In genomic region chr3:9066374-9066773, GRCm38 (mm10) we compare ENCODE assay signal across 15 mouse cellular contexts.
"Had no signal": no experiment of that assay in that cellular context is flagged by ENCODE, and none has a peak within 500 bp of the region (broad histone marks: within the 10 kb centered on the region; RNA-seq: fewer than 3 reads in every experiment).

No protein-coding gene starts in this region.

- H3K27me3 ChIP-seq: heart, embryonic 12.5 days; hindbrain, embryonic 12.5 days; intestine, embryonic 15.5 days; limb, embryonic 12.5 days; liver, embryonic 13.5 days; liver, embryonic 15.5 days had no signal

- H3K4me1 ChIP-seq: heart, embryonic 10.5 days; heart, embryonic 12.5 days; hindbrain, embryonic 10.5 days; hindbrain, embryonic 12.5 days; hindbrain, embryonic 15.5 days; intestine, embryonic 15.5 days; limb, embryonic 12.5 days; liver, embryonic 13.5 days; liver, embryonic 15.5 days had no signal

- ATAC-seq: intestine, embryonic 15.5 days; intestine, postnatal 0 days had no signal

- H3K4me3 ChIP-seq: heart, embryonic 10.5 days; heart, embryonic 12.5 days; hindbrain, embryonic 10.5 days; hindbrain, embryonic 12.5 days; hindbrain, embryonic 15.5 days; intestine, embryonic 15.5 days; layer of hippocampus, adult 2 months; left cerebral cortex, adult 2 months; limb, embryonic 10.5 days; limb, embryonic 12.5 days; liver, embryonic 13.5 days; liver, embryonic 15.5 days had no signal

- H3K9me3 ChIP-seq: heart, embryonic 10.5 days; heart, embryonic 12.5 days; hindbrain, embryonic 10.5 days; hindbrain, embryonic 12.5 days; hindbrain, embryonic 15.5 days; intestine, embryonic 15.5 days; limb, embryonic 10.5 days; limb, embryonic 12.5 days; liver, embryonic 13.5 days; liver, embryonic 15.5 days had no signal

- H3K9ac ChIP-seq: heart, embryonic 12.5 days; hindbrain, embryonic 12.5 days; hindbrain, embryonic 15.5 days; intestine, embryonic 15.5 days; limb, embryonic 12.5 days; liver, embryonic 13.5 days; liver, embryonic 15.5 days; liver, postnatal 0 days had no signal

- H3K36me3 ChIP-seq: heart, embryonic 10.5 days; heart, embryonic 12.5 days; hindbrain, embryonic 10.5 days; hindbrain, embryonic 12.5 days; hindbrain, embryonic 15.5 days; intestine, embryonic 15.5 days; limb, embryonic 10.5 days; limb, embryonic 12.5 days; liver, embryonic 13.5 days; liver, embryonic 15.5 days had no signal

- H3K4me2 ChIP-seq: hindbrain, embryonic 12.5 days; hindbrain, embryonic 15.5 days; intestine, embryonic 15.5 days; limb, embryonic 12.5 days; liver, embryonic 11.5 days; liver, embryonic 13.5 days; liver, embryonic 15.5 days had no signal

- H3K27ac ChIP-seq: heart, embryonic 10.5 days; hindbrain, embryonic 10.5 days; hindbrain, embryonic 12.5 days; hindbrain, embryonic 15.5 days; intestine, embryonic 15.5 days; layer of hippocampus, adult 2 months; left cerebral cortex, adult 2 months; limb, embryonic 10.5 days; limb, embryonic 12.5 days; liver, embryonic 13.5 days; liver, embryonic 15.5 days had no signal
